Comparison of ENCODE assay signal across 15 mouse cellular contexts in genomic region chr8:10629862-10630261, GRCm38 (mm10).
DNase-seq lines count a peak whose midpoint lies in the region; ATAC-seq lines count a peak whose summit lies in the region.
"Had no signal": no experiment of that assay in that cellular context is flagged by ENCODE, and none has a peak within 500 bp of the region (broad histone marks: within the 10 kb centered on the region; RNA-seq: fewer than 3 reads in every experiment).

No protein-coding gene starts in this region.

- WGBS in kidney, embryonic 16.5 days: 35% methylated on average over 5 of the region's 5 CpGs
- WGBS in limb, embryonic 10.5 days: 64% methylated on average over 5 of the region's 5 CpGs

- H3K4me3 ChIP-seq in kidney, embryonic 16.5 days (ENCODE audit: low read length): no peak overlapping the region
- H3K4me3 ChIP-seq in limb, embryonic 10.5 days: no peak overlapping the region
- H3K4me3 ChIP-seq: liver, embryonic 15.5 days; neural tube, embryonic 12.5 days had no signal

- no peaks in the 10 kb centered on the region for H3K9me3 ChIP-seq in kidney, embryonic 16.5 days (ENCODE audit: low read length)
- no peaks in the 10 kb centered on the region for H3K9me3 ChIP-seq in limb, embryonic 10.5 days (replicated peaks)
- H3K9me3 ChIP-seq: liver, embryonic 15.5 days; neural tube, embryonic 12.5 days had no signal

- ATAC-seq in kidney, embryonic 16.5 days (ENCODE audit: low FRiP score, low TSS enrichment): no peak
- ATAC-seq: forebrain, postnatal 0 days; intestine, postnatal 0 days had no signal

- H3K4me1 ChIP-seq in kidney, embryonic 16.5 days (ENCODE audit: insufficient read depth, low read length): peaks cover 25% of the 10 kb centered on the region
- H3K4me1 ChIP-seq in limb, embryonic 10.5 days: peaks cover 40% of the 10 kb centered on the region

- no peak overlapping the region for H3K4me2 ChIP-seq in kidney, embryonic 16.5 days (replicated peaks; ENCODE audit: low read depth, low read length)
- H3K4me2 ChIP-seq: liver, embryonic 15.5 days; neural tube, embryonic 12.5 days had no signal

- no peaks in the 10 kb centered on the region for H3K36me3 ChIP-seq in kidney, embryonic 16.5 days (ENCODE audit: insufficient read depth, low read length)
- no peaks in the 10 kb centered on the region for H3K36me3 ChIP-seq in limb, embryonic 10.5 days
- H3K36me3 ChIP-seq: liver, embryonic 15.5 days; neural tube, embryonic 12.5 days had no signal

- no peaks in the 10 kb centered on the region for H3K27me3 ChIP-seq in kidney, embryonic 16.5 days (ENCODE audit: insufficient read depth, low read length)
- no peaks in the 10 kb centered on the region for H3K27me3 ChIP-seq in limb, embryonic 10.5 days (ENCODE audit: low read depth, poor library complexity, severe bottlenecking)
- H3K27me3 ChIP-seq: liver, embryonic 15.5 days; neural tube, embryonic 12.5 days had no signal

- peak overlapping the region; percentile 17; the same call in 1 of the 2 replicates for H3K27ac ChIP-seq in kidney, embryonic 16.5 days (ENCODE audit: low read length)
- H3K27ac ChIP-seq in limb, embryonic 10.5 days: peak overlapping the region; percentile 72
- H3K27ac ChIP-seq: liver, embryonic 15.5 days; neural tube, embryonic 12.5 days had no signal

- no peak for DNase-seq in kidney, adult 18-20 months
- DNase-seq in A20 (ENCODE audit: low read depth, low spot score) (peak; percentile 23), NIH3T3 (ENCODE audit: low read depth) (peak; percentile 65)
- DNase-seq in limb, embryonic 10.5 days (ENCODE audit: low spot score): no peak
- DNase-seq in spleen, adult 12 weeks (ENCODE audit: low spot score): no peak
- no peak for DNase-seq in frontal cortex, postnatal 10 days (ENCODE audit: low spot score in 2 of 2)
- DNase-seq: adrenal gland, adult 2 months; cerebellum, adult 18-20 months; forebrain, postnatal 0 days; gastrocnemius, postnatal 25 days; thymus, adult 18-20 months had no signal

- no peak overlapping the region for H3K9ac ChIP-seq in kidney, embryonic 16.5 days (replicated peaks; ENCODE audit: low read length)
- H3K9ac ChIP-seq: forebrain, postnatal 0 days; liver, embryonic 15.5 days; neural tube, embryonic 12.5 days had no signal

Comparison
In these comparisons a context has a peak if more than half of its experiments do, and no peak if none do; other contexts are left out.
1. DNase-seq: peak in A20 (single experiment) and NIH3T3 (single experiment); none in kidney, adult 18-20 months (single experiment), limb, embryonic 10.5 days (single experiment), spleen, adult 12 weeks (single experiment) and frontal cortex, postnatal 10 days (0 of 2).